Mouse (Mus musculus) hindbrain, embryonic 15.5 days (tissue): ENCODE results near the gene Rap1gap. TPM values are rescaled to one million over a fixed set of nuclear protein-coding genes. Genes with fewer than 3 reads are reported as not detected.

Experiments used
- ATAC-seq: fragments of 200-750 bp; cut with Nextera tagmentation; 2 replicates; pipeline ENCODE4 v1.8.0; 2017; ENCODE audit warnings: low read depth, moderate number of reproducible peaks, moderate TSS enrichment; ENCODE audit not compliant: low FRiP score
- H3K27ac ChIP-seq: fragments of 300-500 bp; sonication (generic); replicated peaks from 2 replicates; pipeline ENCODE4 v1.5.1; 2015; ENCODE audit warnings: mild to moderate bottlenecking, inconsistent platforms
- H3K27me3 ChIP-seq: fragments of 300-500 bp; sonication (generic); 2 replicates; pipeline ENCODE4 v1.6.1; 2015; ENCODE audit warnings: control low read depth, inconsistent platforms
- H3K36me3 ChIP-seq: fragments of 300-500 bp; sonication (generic); 2 replicates; pipeline ENCODE4 v1.6.1; 2015; ENCODE audit warnings: control low read depth, inconsistent platforms
- H3K4me1 ChIP-seq: fragments of 300-500 bp; sonication (generic); replicated peaks from 2 replicates; pipeline ENCODE4 v1.6.1; 2015; ENCODE audit warnings: control low read depth, inconsistent platforms
- H3K4me2 ChIP-seq: fragments of 300-500 bp; sonication (generic); 2 replicates; pipeline ENCODE4 v1.6.1; 2015; ENCODE audit warnings: moderate library complexity, mild to moderate bottlenecking, inconsistent platforms
- H3K4me3 ChIP-seq: fragments of 300-500 bp; sonication (generic); 2 replicates; pipeline ENCODE4 v1.5.1; 2015; ENCODE audit warnings: mild to moderate bottlenecking, inconsistent platforms
- H3K9ac ChIP-seq: fragments of 300-500 bp; sonication (generic); 2 replicates; pipeline ENCODE4 v1.6.1; 2015; ENCODE audit warnings: inconsistent platforms
- H3K9me3 ChIP-seq: fragments of 300-500 bp; sonication (generic); 2 replicates; pipeline ENCODE4 v1.6.1; 2016; ENCODE audit warnings: control low read depth, inconsistent platforms
- WGBS: fragments of 180-500 bp; shearing (Covaris S2); methylation state at CpG from one replicate; pipeline ENCODE4 v1.1.7; 2015; 5-methylcytosine and 5-hydroxymethylcytosine counted together
- polyA plus RNA-seq: library from polyadenylated mRNA; unstranded; fragments of >200 nt; fragmentation: Nextera tagmentation; extraction: Ambion mirVana; gene quantifications from 2 replicates; pipeline ENCODE4 v1.2.1, GENCODE M21; 2015

Gene Rap1gap
- 93.2 and 99.6 TPM in 2 replicates for polyA plus RNA-seq

GRCm38 (mm10) chr4:137664433-137664979 is at the start of gene Rap1gap:
Gene Rap1gap, plus strand, starts transcription at chr4:137664726.
- peak; percentile 54 for ATAC-seq
- Histone ChIP-seq H3K27ac (peak within 1 kb of the TSS; percentile 82), H3K4me2 (peak within 1 kb of the TSS; percentile 69), H3K9ac (peak within 1 kb of the TSS; percentile 91), H3K9me3 (no peaks in the 10 kb centered on the region), H3K36me3 (no peaks in the 10 kb centered on the region), H3K4me3 (peak within 1 kb of the TSS; percentile 83), H3K4me1 (peaks cover 63% of the 10 kb centered on the region), H3K27me3 (no peaks in the 10 kb centered on the region)
- WGBS, result under 1% methylated on average over 37 of the region's 44 CpGs

- no peaks in the 10 kb centered on the region for H3K27me3 ChIP-seq
- H3K9ac ChIP-seq, result no peak overlapping the region
- H3K36me3 ChIP-seq, result peaks cover 65% of the 10 kb centered on the region
- 96% methylated on average over 8 of the region's 8 CpGs for WGBS
- ATAC-seq, result no peak
- no peaks in the 10 kb centered on the region for H3K4me1 ChIP-seq
- H3K9me3 ChIP-seq, result no peaks in the 10 kb centered on the region
- no peak overlapping the region for H3K4me3 ChIP-seq
- no peak overlapping the region for H3K27ac ChIP-seq
- no peak overlapping the region for H3K4me2 ChIP-seq
Measured at GRCm38 (mm10) chr4:137622847-137623246, 41.7 kb upstream of the Rap1gap start.

- Histone ChIP-seq H3K27ac (no peak overlapping the region), H3K9ac (no peak overlapping the region), H3K36me3 (peaks cover 65% of the 10 kb centered on the region), H3K4me1 (no peaks in the 10 kb centered on the region), H3K9me3 (no peaks in the 10 kb centered on the region), H3K4me3 (no peak overlapping the region), H3K27me3 (no peaks in the 10 kb centered on the region), H3K4me2 (no peak overlapping the region)
- ATAC-seq, result no peak
- WGBS, result 59% methylated on average over 8 of the region's 8 CpGs
Measured at GRCm38 (mm10) chr4:137627476-137628235, 36.9 kb upstream of the Rap1gap start.

- no peaks in the 10 kb centered on the region for H3K4me1 ChIP-seq
- WGBS, result 89% methylated on average over 6 of the region's 6 CpGs
- H3K27me3 ChIP-seq, result no peaks in the 10 kb centered on the region
- H3K4me2 ChIP-seq, result no peak overlapping the region
- H3K9ac ChIP-seq, result no peak overlapping the region
- no peak for ATAC-seq
- no peak overlapping the region for H3K4me3 ChIP-seq
- no peak overlapping the region for H3K27ac ChIP-seq
- H3K9me3 ChIP-seq, result no peaks in the 10 kb centered on the region
- H3K36me3 ChIP-seq, result peaks cover 65% of the 10 kb centered on the region
Measured at GRCm38 (mm10) chr4:137628400-137628799, 36.1 kb upstream of the Rap1gap start.

- ATAC-seq, result no peak
- Histone ChIP-seq H3K36me3 (peaks cover 63% of the 10 kb centered on the region), H3K4me3 (no peak overlapping the region), H3K27me3 (no peaks in the 10 kb centered on the region), H3K9ac (no peak overlapping the region), H3K27ac (no peak overlapping the region), H3K4me2 (no peak overlapping the region), H3K4me1 (no peaks in the 10 kb centered on the region), H3K9me3 (no peaks in the 10 kb centered on the region)
- WGBS, result 74% methylated on average over 7 of the region's 7 CpGs
Measured at GRCm38 (mm10) chr4:137629354-137629753, 35.2 kb upstream of the Rap1gap start.

- no peak for ATAC-seq
- 77% methylated on average over 2 of the region's 2 CpGs for WGBS
- no peak overlapping the region for H3K4me3 ChIP-seq
- H3K4me2 ChIP-seq, result no peak overlapping the region
- peaks cover 69% of the 10 kb centered on the region for H3K36me3 ChIP-seq
- H3K27ac ChIP-seq, result no peak overlapping the region
- no peaks in the 10 kb centered on the region for H3K4me1 ChIP-seq
- no peaks in the 10 kb centered on the region for H3K9me3 ChIP-seq
- H3K27me3 ChIP-seq, result no peaks in the 10 kb centered on the region
- H3K9ac ChIP-seq, result no peak overlapping the region
Measured at GRCm38 (mm10) chr4:137630153-137630552, 34.4 kb upstream of the Rap1gap start.

GRCm38 (mm10) chr4:137631596-137631995 is 32.9 kb upstream of the Rap1gap start:
- Histone ChIP-seq H3K27me3 (no peaks in the 10 kb centered on the region), H3K4me3 (no peak overlapping the region), H3K9ac (no peak overlapping the region), H3K9me3 (no peaks in the 10 kb centered on the region), H3K4me2 (no peak overlapping the region), H3K36me3 (peaks cover 79% of the 10 kb centered on the region), H3K27ac (no peak overlapping the region), H3K4me1 (no peaks in the 10 kb centered on the region)
- ATAC-seq, result no peak
- 67% methylated on average over 3 of the region's 3 CpGs for WGBS

- Histone ChIP-seq H3K27me3 (no peaks in the 10 kb centered on the region), H3K4me1 (no peaks in the 10 kb centered on the region), H3K9ac (no peak overlapping the region), H3K4me2 (no peak overlapping the region), H3K27ac (no peak overlapping the region), H3K4me3 (no peak overlapping the region), H3K9me3 (no peaks in the 10 kb centered on the region), H3K36me3 (peaks cover 85% of the 10 kb centered on the region)
- WGBS, result 86% methylated on average over 4 of the region's 4 CpGs
- no peak for ATAC-seq
Measured at GRCm38 (mm10) chr4:137633394-137633793, 31.1 kb upstream of the Rap1gap start.

- ATAC-seq, result no peak
- WGBS, result 85% methylated on average over 3 of the region's 3 CpGs
Measured at GRCm38 (mm10) chr4:137636597-137636996, 27.9 kb upstream of the Rap1gap start.

GRCm38 (mm10) chr4:137641556-137641955 is 23.0 kb upstream of the Rap1gap start:
- Histone ChIP-seq H3K9ac (no peak overlapping the region), H3K27ac (no peak overlapping the region), H3K27me3 (no peaks in the 10 kb centered on the region), H3K4me3 (no peak overlapping the region), H3K9me3 (no peaks in the 10 kb centered on the region), H3K4me1 (no peaks in the 10 kb centered on the region), H3K36me3 (peaks cover 78% of the 10 kb centered on the region), H3K4me2 (no peak overlapping the region)
- 84% methylated on average over 5 of the region's 5 CpGs for WGBS
- ATAC-seq, result no peak

More at GRCm38 (mm10) chr4:137636597-137636996, 27.9 kb upstream of the Rap1gap start:
- Histone ChIP-seq H3K4me3 (no peak overlapping the region), H3K27me3 (no peaks in the 10 kb centered on the region), H3K27ac (no peak overlapping the region), H3K9ac (no peak overlapping the region), H3K36me3 (peaks cover 90% of the 10 kb centered on the region), H3K9me3 (no peaks in the 10 kb centered on the region), H3K4me1 (no peaks in the 10 kb centered on the region), H3K4me2 (no peak overlapping the region)

GRCm38 (mm10) chr4:137642101-137642500 is 22.4 kb upstream of the Rap1gap start:
- H3K9ac ChIP-seq, result no peak overlapping the region
- peaks cover 76% of the 10 kb centered on the region for H3K36me3 ChIP-seq
- no peaks in the 10 kb centered on the region for H3K9me3 ChIP-seq
- 57% methylated on average over 2 of the region's 2 CpGs for WGBS
- H3K27me3 ChIP-seq, result no peaks in the 10 kb centered on the region
- ATAC-seq, result no peak
- H3K4me3 ChIP-seq, result no peak overlapping the region
- no peak overlapping the region for H3K27ac ChIP-seq
- no peaks in the 10 kb centered on the region for H3K4me1 ChIP-seq
- no peak overlapping the region for H3K4me2 ChIP-seq

- no peak overlapping the region for H3K27ac ChIP-seq
- no peak overlapping the region for H3K4me2 ChIP-seq
- H3K27me3 ChIP-seq, result no peaks in the 10 kb centered on the region
- no peaks in the 10 kb centered on the region for H3K9me3 ChIP-seq
- no peak overlapping the region for H3K9ac ChIP-seq
- H3K4me3 ChIP-seq, result no peak overlapping the region
- ATAC-seq, result no peak
- WGBS, result 97% methylated on average over 2 of the region's 2 CpGs
- H3K4me1 ChIP-seq, result no peaks in the 10 kb centered on the region
- peaks cover 71% of the 10 kb centered on the region for H3K36me3 ChIP-seq
Measured at GRCm38 (mm10) chr4:137643459-137643858, 21.1 kb upstream of the Rap1gap start.
